Mouse (Mus musculus): ENCODE data around the gene Hipk2.

Gene Hipk2

GRCm38 (mm10) chr6:38753729-38754128, 122.2 kb downstream of the Hipk2 start:
- no peak for DNase-seq (ENCODE audit: low spot score in 2 of 2)

GRCm38 (mm10) chr6:38753025-38753424, 122.9 kb downstream of the Hipk2 start:
- DNase-seq (ENCODE audit: low spot score in 2 of 2), result no peak

- no peak for DNase-seq (ENCODE audit: low spot score in 2 of 2)
These were observed 123.5 kb downstream of the Hipk2 start for GRCm38 (mm10) chr6:38752495-38752894.

GRCm38 (mm10) chr6:38748037-38748436, 127.9 kb downstream of the Hipk2 start:
- DNase-seq (ENCODE audit: low spot score in 2 of 2), result no peak

GRCm38 (mm10) chr6:38743351-38743750, 132.6 kb downstream of the Hipk2 start:
- no peak for DNase-seq (ENCODE audit: low spot score in 2 of 2)

GRCm38 (mm10) chr6:38742441-38742840, 133.5 kb downstream of the Hipk2 start:
- no peak for DNase-seq (ENCODE audit: low spot score in 2 of 2)

- DNase-seq (ENCODE audit: low spot score in 2 of 2), result no peak
These were observed 134.9 kb downstream of the Hipk2 start for GRCm38 (mm10) chr6:38741024-38741423.

- DNase-seq (ENCODE audit: low spot score in 2 of 2), result no peak
These were observed 136.7 kb downstream of the Hipk2 start for GRCm38 (mm10) chr6:38739266-38739665.

GRCm38 (mm10) chr6:38737763-38738162, 138.2 kb downstream of the Hipk2 start:
- peak in 1 of 2 experiments; percentile 18 for DNase-seq (ENCODE audit: low spot score in 2 of 2)

- DNase-seq (ENCODE audit: low spot score in 2 of 2), result peak; percentile 67 to 78
These were observed 139.7 kb downstream of the Hipk2 start for GRCm38 (mm10) chr6:38736240-38736639.

GRCm38 (mm10) chr6:38732681-38733080, 143.3 kb downstream of the Hipk2 start:
- DNase-seq (ENCODE audit: low spot score in 2 of 2), result no peak

GRCm38 (mm10) chr6:38730169-38731146, 145.5 kb downstream of the Hipk2 start:
- DNase-seq (ENCODE audit: low spot score in 2 of 2), result no peak

- no peak for DNase-seq (ENCODE audit: low spot score in 2 of 2)
These were observed 150.4 kb downstream of the Hipk2 start for GRCm38 (mm10) chr6:38725515-38725914.

GRCm38 (mm10) chr6:38721361-38721760, 154.6 kb downstream of the Hipk2 start:
- DNase-seq (ENCODE audit: low spot score in 2 of 2), result no peak

GRCm38 (mm10) chr6:38719229-38719628, 156.7 kb downstream of the Hipk2 start:
- no peak for DNase-seq (ENCODE audit: low spot score in 2 of 2)

- no peak for DNase-seq (ENCODE audit: low spot score in 2 of 2)
These were observed 157.3 kb downstream of the Hipk2 start for GRCm38 (mm10) chr6:38718625-38719024.

- DNase-seq (ENCODE audit: low spot score in 2 of 2), result no peak
These were observed 160.1 kb downstream of the Hipk2 start for GRCm38 (mm10) chr6:38715881-38716280.

- no peak for DNase-seq (ENCODE audit: low spot score in 2 of 2)
These were observed 161.7 kb downstream of the Hipk2 start for GRCm38 (mm10) chr6:38713957-38714898.

- DNase-seq (ENCODE audit: low spot score in 2 of 2), result no peak
These were observed 165.5 kb downstream of the Hipk2 start for GRCm38 (mm10) chr6:38710449-38710848.

- DNase-seq (ENCODE audit: low spot score in 2 of 2), result no peak
These were observed 171.5 kb downstream of the Hipk2 start for GRCm38 (mm10) chr6:38704264-38704984.

- DNase-seq (ENCODE audit: low spot score in 2 of 2), result no peak
These were observed 172.4 kb downstream of the Hipk2 start for GRCm38 (mm10) chr6:38703526-38703925.

Measured in spleen, postnatal 14 days (tissue).